Mouse (Mus musculus) heart, postnatal 0 days (tissue): ENCODE results near the gene Upp2. TPM values are rescaled to one million over a fixed set of nuclear protein-coding genes. Genes with fewer than 3 reads are reported as not detected.
A peak's percentile ranks its signal among the peaks of the same experiment; 100 is the strongest.

Experiments
- ATAC-seq: fragments of 200-750 bp; cut with Nextera tagmentation; 2 replicates; pipeline ENCODE4 v1.8.0; 2017; ENCODE audit warnings: low read depth, moderate number of reproducible peaks, moderate library complexity; ENCODE audit not compliant: insufficient read depth
- DNase-seq: peaks from one replicate; pipeline ENCODE4 v3.0.0-alpha.2; 2016; ENCODE audit warnings: low spot score
- H3K27ac ChIP-seq: fragments of 300-500 bp; sonication (generic); 2 replicates; pipeline ENCODE4 v1.5.1; 2014; ENCODE audit warnings: low read depth, mild to moderate bottlenecking
- H3K27me3 ChIP-seq: fragments of 300-500 bp; sonication (generic); 2 replicates; pipeline ENCODE4 v1.6.1; 2014; ENCODE audit warnings: low read length, mixed read lengths; ENCODE audit not compliant: control insufficient read depth, insufficient read depth
- H3K36me3 ChIP-seq: fragments of 300-500 bp; sonication (generic); replicated peaks from 2 replicates; pipeline ENCODE4 v1.6.1; 2014; ENCODE audit warnings: low read length, mixed read lengths; ENCODE audit not compliant: control insufficient read depth, insufficient read depth
- H3K4me1 ChIP-seq: fragments of 300-500 bp; sonication (generic); 2 replicates; pipeline ENCODE4 v1.6.1; 2014; ENCODE audit warnings: antibody characterized with exemption; ENCODE audit not compliant: control insufficient read depth, insufficient read depth
- H3K4me2 ChIP-seq: fragments of 300-500 bp; sonication (generic); 2 replicates; pipeline ENCODE4 v1.6.1; 2014; ENCODE audit warnings: low read depth, mild to moderate bottlenecking, low read length, moderate library complexity
- H3K4me3 ChIP-seq: fragments of 300-500 bp; sonication (generic); 2 replicates; pipeline ENCODE4 v1.5.1; 2014; ENCODE audit warnings: low read depth, low read length
- H3K9ac ChIP-seq: fragments of 300-500 bp; sonication (generic); replicated peaks from 2 replicates; pipeline ENCODE4 v1.6.1; 2014; ENCODE audit warnings: low read depth, low read length, mixed read lengths
- H3K9me3 ChIP-seq: fragments of 300-500 bp; sonication (generic); replicated peaks from 2 replicates; pipeline ENCODE4 v1.6.1; 2016; ENCODE audit warnings: low read length; ENCODE audit not compliant: control insufficient read depth
- CTCF ChIP-seq: IDR thresholded peaks from 2 replicates; pipeline ENCODE4 v1.5.1; 2016; ENCODE audit warnings: antibody characterized with exemption, control low read depth, low read depth
- EP300 ChIP-seq: IDR thresholded peaks from 2 replicates; pipeline ENCODE4 v1.6.1; 2016; ENCODE audit warnings: antibody characterized with exemption, low read depth
- WGBS: fragments of 180-500 bp; shearing (Covaris S2); extraction: QIAGEN DNeasy Blood & Tissue Kit; methylation state at CpG from one replicate; pipeline ENCODE4 v1.1.7; 2014; 5-methylcytosine and 5-hydroxymethylcytosine counted together
- polyA plus RNA-seq: library from polyadenylated mRNA; unstranded; fragments of >200 nt; fragmentation: Nextera tagmentation; extraction: Ambion mirVana; gene quantifications from 2 replicates; pipeline ENCODE4 v1.2.1, GENCODE M21; 2015
- total RNA-seq: library from RNA; depleted of rRNA; stranded (reverse); fragments of >200 nt; gene quantifications from 2 replicates; pipeline ENCODE4 v1.2.3, GENCODE M21; 2014; ENCODE audit warnings: low replicate concordance

Gene Upp2
- total and polyA plus RNA-seq, 2 experiments from 2014 or later: 0.92 to 4.3 TPM

DNA sequence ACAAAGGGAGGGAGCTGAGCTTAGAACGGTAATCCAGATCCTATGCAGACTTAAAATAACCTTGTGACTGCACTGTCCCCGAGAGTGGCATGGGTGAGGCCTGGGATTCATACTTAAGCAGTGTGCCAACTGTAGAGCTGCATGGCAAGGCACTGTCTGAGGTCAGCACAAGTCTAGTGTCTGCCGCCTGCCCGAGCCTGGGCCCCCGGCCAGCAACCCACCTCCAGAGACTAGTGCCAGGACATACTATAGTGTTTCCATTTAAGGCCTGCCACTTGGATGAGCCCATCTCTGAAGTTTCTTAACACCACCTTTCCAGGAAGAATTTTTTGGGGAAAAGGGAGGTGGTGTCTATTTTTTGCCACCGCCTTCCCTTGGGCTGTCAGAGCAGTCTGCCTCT is 1.8 kb upstream of the Upp2 start:
- DNase-seq (peak; percentile 69), ATAC-seq (peak; percentile 40)
- Histone ChIP-seq H3K9me3 (no peaks in the 10 kb centered on the region), H3K4me2 (peak overlapping the region; percentile 74), H3K4me1 (peaks cover 51% of the 10 kb centered on the region), H3K4me3 (peak overlapping the region; percentile 88), H3K27ac (peak overlapping the region; percentile 98), H3K36me3 (no peaks in the 10 kb centered on the region), H3K9ac (peak overlapping the region; percentile 91), H3K27me3 (no peaks in the 10 kb centered on the region)
- WGBS: 7% methylated on average over 6 of the region's 6 CpGs
- TF ChIP-seq EP300 (no peak), CTCF (no peak)

- WGBS: 2% methylated on average over 6 of the region's 6 CpGs
- ATAC-seq (no peak), DNase-seq (peak; percentile 33)
- Histone ChIP-seq H3K4me2 (peak overlapping the region; percentile 74), H3K9me3 (no peaks in the 10 kb centered on the region), H3K36me3 (no peaks in the 10 kb centered on the region), H3K4me3 (peak overlapping the region; percentile 88), H3K4me1 (peaks cover 46% of the 10 kb centered on the region), H3K9ac (peak overlapping the region; percentile 91), H3K27me3 (no peaks in the 10 kb centered on the region), H3K27ac (peak overlapping the region; percentile 98)
- TF ChIP-seq CTCF (no peak), EP300 (no peak)
Observed at GRCm38 (mm10) chr2:58566049-58566409, 1.1 kb upstream of the Upp2 start.

DNA sequence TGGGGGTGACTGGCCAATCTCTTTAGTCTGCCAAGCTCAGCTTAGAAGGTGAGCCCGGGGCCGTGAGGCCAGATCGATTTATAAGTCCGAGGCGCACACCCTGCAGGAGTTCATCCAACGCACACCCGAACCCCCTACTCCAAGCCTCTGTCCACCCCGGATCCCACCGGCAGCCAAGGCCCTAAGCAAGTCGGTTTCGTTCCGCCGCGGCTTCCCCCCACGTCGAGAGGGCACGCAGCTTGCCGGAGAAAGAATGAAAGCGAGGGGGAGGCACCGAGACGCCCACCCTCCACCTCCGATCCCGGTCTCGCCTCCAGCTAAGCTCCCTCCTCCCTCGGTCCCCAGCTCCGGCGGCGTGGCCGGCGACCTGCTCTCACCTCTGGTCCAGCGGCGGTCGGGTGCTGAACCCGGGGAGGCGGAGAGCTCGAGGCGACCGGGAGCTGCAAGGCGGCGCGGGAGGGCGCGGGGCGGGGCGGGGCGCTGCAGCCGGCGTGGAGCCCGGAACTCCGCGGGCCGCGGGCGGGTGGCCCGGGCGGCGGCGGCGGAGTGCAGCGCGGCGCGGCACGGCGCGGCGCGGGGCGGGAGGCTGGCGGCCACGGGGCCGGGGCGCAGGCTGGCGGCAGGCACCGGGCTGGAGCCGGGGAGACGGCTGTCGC is 560 bp upstream of the Upp2 start:
- TF ChIP-seq EP300: no peak
- 0 out of 2 replicates have a peak, but pooled peaks have one; percentile 1 for TF ChIP-seq CTCF
- WGBS: under 1% methylated on average over 45 of the region's 78 CpGs
- DNase-seq: peak; percentile 63
- Histone ChIP-seq H3K36me3 (no peaks in the 10 kb centered on the region), H3K27ac (peak overlapping the region; percentile 98), H3K4me2 (peak overlapping the region; percentile 74), H3K9ac (peak overlapping the region; percentile 91), H3K9me3 (no peaks in the 10 kb centered on the region), H3K4me1 (peaks cover 45% of the 10 kb centered on the region), H3K4me3 (peak overlapping the region; percentile 88), H3K27me3 (no peaks in the 10 kb centered on the region)
- ATAC-seq: peak; percentile 43

GRCm38 (mm10) chr2:58567866-58568719 is 995 bp downstream of the Upp2 start:
- Histone ChIP-seq H3K27me3 (no peaks in the 10 kb centered on the region), H3K27ac (peak overlapping the region; percentile 98), H3K4me2 (peak overlapping the region; percentile 74), H3K4me3 (peak overlapping the region; percentile 88), H3K4me1 (peaks cover 32% of the 10 kb centered on the region), H3K9ac (peak overlapping the region; percentile 91), H3K9me3 (no peaks in the 10 kb centered on the region), H3K36me3 (no peaks in the 10 kb centered on the region)
- no peak for ATAC-seq
- no peak for DNase-seq
- TF ChIP-seq CTCF (no peak), EP300 (no peak)
- 7% methylated on average over 12 of the region's 12 CpGs for WGBS

DNA sequence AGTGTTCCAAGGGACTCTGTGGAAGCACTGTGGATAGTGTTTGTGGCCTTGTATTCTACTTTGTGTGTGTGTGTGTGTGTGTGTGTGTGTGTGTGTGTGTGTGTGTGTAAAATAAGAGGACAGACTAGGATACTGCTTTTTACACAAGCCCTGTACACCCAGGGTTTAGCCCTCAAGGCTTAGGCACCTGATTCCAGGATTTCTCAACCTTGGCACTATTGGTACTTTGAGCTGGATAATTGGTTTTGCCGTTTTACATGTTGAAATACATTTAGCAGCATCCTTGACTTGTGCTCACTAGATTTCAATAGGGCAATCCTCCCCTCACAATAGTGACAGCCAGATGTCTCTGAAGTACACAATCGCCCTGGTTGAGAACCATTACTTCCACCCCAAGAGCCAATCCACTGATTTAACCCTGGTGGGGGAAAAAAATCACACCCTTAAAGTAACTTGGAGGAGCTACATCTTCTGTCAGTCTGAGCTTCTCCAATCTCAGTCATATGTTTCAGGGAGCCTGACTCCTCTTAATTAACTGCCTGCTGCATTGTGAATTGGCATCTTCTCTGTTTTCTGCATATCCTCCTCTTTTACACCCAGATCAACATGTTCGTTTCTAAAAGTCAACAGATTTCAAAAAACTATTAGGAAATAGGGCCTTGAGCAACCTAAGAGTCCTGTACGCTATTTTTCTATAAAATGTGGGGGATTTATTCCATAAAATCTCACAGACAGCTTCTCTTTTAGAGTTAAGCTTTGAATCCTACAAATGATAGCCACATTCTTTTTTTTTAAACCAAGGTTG is 1.9 kb downstream of the Upp2 start:
- Histone ChIP-seq H3K27ac (peak overlapping the region; percentile 98), H3K9ac (no peak overlapping the region), H3K27me3 (no peaks in the 10 kb centered on the region), H3K9me3 (no peaks in the 10 kb centered on the region), H3K4me3 (peak overlapping the region; percentile 88; the same call in 1 of the 2 replicates), H3K4me2 (peak overlapping the region; percentile 74), H3K36me3 (no peaks in the 10 kb centered on the region), H3K4me1 (peaks cover 23% of the 10 kb centered on the region)
- TF ChIP-seq EP300: no peak
- no peak for TF ChIP-seq CTCF
- WGBS: 74% methylated on average over 4 of the region's 4 CpGs
- no peak for ATAC-seq
- DNase-seq: no peak
